Mouse (Mus musculus) spleen, embryonic (tissue): ENCODE data around the gene Slc16a9.

Experiments
- CTCF ChIA-PET: fragments of 350-600 bp; sonication (Branson Sonifier 250); formaldehyde crosslinking; loops from one replicate; lab custom pipeline; 2022; lab: Charles Lee

Gene Slc16a9

DNA sequence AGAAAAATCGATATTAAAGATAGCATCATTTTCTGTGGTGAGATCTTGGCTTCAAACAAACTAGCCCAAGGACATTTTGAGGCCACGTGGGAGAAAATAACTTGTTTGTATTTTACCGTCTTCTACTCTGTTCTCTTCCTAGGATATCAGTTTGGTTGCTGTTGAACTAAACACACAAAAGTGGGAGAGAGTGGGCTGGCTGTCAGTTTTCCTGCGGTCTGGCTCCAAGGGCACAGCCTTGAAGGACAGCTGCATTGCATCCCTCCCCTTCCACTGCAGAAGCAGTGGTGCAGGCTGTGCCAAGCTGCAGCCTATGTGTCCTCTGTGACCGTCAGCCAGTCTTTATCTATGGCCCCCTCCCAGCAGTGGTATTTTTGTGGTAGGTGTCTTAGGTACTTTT is 54.8 kb downstream of the Slc16a9 start:
- CTCF ChIA-PET: no interaction called here

DNA sequence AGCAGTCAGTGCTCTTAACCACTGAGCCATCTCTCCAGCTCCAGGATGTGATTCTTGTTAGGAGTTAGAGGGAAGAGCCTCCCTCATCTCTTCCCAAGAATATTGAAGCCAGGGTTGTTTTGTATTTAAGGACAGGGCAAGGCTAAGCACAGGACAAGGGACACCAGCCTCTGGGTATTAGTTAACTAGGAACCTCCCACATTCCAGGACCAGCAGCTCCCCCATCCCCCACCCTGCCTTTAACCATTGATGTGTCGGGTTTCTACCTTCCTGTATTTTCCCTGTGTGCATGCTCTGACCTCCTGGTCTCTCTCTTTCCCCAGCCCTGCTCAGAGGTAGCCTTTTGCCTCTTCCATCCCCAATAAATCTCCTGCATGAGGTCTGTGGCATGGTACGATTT is 56.3 kb downstream of the Slc16a9 start:
- CTCF ChIA-PET: no interaction called here

DNA sequence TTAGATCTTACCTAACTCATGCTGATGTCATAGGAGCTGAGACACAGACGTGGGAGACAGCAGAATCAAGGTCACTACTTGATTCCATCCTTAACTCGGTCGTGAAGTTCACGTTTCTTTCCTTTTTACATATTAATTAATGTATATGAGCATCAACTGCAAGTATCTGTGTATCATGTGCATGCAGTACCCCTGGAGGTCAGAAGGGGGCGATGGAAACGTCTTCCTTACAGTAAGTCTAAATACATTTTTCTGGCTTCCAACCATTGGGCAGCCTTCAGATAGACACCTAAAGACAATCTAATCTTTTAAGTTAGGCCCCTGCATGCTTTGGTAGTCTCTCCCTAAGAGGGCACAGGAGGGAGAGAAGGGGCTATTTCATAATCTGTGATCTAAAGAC is 58.3 kb downstream of the Slc16a9 start:
- CTCF ChIA-PET: no interaction called here

DNA sequence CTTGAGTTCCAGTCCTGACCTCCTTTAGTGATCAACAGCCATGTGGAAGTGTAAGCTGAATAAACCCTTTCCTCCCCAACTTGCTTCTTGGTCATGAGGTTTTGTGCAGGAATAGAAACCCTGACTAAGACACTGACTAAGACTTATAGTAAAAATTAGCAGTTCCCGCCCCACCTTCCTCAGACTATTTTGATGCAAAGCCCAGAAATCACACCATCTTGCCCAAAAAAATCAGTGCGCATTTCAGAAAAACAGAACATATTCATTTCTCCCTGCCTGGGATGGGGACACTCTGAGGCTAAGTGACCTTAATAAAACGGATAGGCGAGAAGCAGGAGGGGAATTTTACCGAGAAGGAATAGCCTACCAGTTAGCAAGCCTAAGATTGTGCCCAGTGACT is 60.8 kb downstream of the Slc16a9 start:
- CTCF ChIA-PET: interaction anchor here (0.7 kb wide), 1 partner anchor 16 kb away, joined by 3 read pairs; no protein-coding TSS in a partner anchor

DNA sequence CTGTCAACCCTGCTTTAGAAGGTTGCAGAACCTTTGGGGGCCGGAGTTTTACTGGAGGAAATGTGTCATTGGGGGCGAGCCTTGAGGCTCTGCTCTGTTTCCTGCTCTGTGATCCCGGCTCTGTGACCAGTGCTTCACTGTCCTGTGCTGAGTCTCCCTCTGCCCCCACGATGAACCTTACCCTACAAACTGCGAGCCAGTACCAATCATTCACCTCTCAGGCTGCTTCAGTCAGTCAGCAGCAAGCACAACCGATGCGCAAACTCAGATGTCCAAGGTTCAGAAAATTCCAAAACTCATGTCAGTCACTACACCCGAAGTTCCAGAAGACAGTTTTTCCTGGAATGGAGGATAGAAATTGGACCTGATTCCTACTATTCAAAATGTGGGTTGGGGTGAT is 64.5 kb downstream of the Slc16a9 start:
- CTCF ChIA-PET: no interaction called here

DNA sequence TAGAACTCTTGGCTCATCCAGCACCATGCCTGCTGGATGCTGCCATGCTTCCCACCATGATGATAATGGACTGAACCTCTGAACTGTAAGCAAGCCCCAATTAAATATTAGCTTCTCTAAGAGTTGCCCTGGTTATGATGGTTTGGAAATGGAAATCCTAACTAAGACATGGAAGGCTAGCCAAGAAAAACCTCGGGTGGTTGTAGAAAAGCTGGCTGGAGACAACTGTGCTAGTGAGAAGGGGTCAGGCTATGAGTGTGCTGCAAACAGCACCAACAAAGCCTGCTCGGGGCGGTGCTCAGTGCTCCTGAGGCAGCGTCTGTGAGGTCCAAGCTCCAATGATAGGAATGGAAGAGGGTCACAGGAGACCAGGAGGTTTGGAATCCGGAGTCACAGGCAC is 65.7 kb downstream of the Slc16a9 start:
- CTCF ChIA-PET: no interaction called here

DNA sequence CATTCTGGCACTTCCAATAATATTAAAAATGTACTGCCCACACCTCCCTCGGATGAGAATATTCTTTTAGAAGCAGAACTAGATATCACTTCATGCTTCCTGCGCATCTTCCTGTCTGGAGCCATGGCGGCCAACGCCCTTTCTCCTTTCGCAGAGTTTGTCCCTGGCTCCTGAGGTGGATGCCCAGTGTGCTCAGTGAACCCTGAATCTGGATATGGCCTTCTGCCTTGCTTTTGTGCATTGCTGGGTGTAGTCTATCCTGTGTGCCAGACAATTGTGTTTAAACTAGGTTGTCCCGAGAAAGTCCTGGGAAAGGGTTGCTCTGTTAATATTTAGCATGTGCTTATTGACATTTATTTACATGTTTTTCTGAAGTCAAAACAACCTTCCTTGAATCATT is 71.0 kb downstream of the Slc16a9 start:
- CTCF ChIA-PET: no interaction called here

DNA sequence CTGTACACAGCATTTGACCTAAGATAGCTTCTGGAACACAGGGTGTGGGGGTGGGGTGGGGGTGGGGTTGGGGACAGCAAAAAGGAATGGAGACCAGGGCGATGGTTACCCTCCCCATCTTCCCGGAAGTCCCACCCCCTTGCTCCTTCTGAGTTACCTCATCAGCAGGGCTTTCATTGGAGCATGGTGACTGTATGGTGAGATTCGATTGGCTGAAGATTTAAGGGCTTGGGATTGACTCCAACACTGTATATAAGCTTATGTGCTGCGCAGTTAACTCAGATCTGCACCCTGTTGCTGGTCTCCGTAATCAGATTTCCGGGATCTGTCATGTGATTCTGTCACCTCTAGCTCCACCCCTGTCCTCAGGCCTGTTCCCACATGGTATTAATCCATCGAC is 72.0 kb downstream of the Slc16a9 start:
- CTCF ChIA-PET: no interaction called here

DNA sequence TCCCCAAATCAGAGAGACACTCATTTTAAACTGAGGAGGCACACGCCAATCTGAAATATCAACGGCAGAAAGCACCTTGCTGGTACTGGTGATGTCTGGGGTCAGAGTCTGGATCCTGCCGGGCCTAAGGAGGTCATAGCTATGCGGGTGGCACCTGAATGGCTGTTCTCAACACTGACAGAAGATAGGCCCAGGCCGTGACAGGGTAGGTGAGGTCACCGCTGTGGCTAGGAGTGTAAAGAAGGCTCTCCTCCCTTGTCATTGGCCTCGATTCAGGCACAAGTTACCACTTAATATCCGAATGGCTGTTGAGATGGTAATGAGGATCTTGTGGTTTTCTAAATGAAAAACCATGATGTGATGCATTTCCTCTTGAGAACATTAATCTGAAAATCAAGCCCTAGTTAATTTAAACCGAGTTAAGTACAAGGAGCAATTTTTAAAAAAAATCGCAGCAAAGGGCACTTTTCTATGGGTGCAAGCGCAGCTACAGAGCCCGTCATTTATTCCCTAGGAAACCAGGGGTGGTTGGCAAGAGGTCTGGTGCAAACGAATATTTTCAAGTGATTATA is 72.6 kb downstream of the Slc16a9 start:
- CTCF ChIA-PET: no interaction called here

DNA sequence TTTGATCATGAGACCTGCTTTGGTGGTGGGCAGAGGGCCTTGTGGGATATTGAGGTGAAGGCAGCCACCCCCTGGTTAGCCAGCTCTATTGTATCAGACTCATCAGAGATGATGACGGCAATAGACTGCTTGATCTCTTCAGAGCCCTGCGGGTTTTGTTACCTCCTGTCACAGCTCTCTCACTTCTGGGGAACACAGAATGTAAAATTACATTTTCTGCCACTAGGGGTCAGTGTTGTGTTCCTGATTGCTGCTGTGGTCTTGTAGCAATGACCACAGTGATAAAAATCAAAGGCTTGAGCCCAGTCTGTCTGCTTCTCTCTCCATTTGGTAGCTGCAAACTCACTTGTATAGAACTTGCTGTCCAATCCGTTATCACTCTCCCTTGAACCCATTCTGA is 73.7 kb downstream of the Slc16a9 start:
- CTCF ChIA-PET: no interaction called here

DNA sequence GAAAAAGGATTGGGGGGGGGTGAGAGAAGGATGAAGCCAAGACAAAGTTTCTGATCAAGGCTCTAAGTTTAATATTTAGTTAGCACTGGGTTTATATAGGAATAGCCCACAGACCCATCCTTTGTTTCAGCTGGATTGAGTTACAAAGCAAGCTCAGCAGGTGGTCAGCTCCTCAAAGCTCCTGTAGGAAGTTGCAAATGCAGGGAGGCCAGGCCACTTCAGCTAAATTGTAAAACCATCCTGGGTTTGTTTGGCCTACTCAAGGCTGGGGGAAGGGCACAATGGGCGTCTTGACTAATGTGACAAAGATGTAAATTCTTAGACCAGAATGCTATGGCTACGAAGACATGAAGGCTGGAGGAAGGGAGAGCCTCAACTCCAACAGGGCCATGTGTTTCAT is 80.6 kb downstream of the Slc16a9 start:
- CTCF ChIA-PET: no interaction called here

DNA sequence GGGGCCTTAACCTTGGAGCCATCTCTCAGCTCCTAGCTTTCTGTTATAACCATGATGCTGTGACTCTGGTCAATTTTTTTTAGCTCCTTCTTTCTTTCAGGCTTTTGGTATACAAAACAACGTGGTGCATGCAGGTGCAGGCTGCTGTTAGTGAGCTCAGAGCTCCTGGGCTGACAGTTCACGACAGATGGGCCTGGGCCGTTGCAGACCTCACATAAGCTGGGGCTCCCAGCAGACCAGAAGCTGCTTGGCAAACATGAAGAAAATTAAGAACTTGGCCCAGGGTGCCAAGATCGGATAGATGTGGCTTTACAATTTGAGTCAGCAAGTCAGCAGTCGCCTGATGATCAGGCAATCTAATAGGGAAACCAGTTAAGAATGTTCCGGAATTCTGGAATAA is 82.4 kb downstream of the Slc16a9 start:
- CTCF ChIA-PET: no interaction called here

DNA sequence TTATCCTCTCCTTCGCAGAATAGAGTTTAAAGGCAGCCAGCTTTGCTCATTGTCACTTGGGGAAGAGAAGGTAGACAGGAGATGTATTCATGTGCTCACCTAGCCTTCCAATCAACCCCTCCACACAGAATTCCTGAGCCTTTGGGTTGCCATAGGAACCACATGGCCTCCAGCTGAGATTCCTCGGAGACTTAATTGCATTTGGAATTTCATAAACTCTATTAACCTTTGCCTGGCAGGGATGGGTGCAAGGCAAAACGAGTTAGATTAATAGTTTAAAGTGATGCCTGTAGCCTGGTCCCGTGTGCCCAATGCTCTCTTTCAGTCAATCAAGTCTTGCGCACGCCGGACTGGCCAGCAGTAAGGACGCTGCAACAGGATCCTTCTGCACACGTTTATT is 83.2 kb downstream of the Slc16a9 start:
- CTCF ChIA-PET: no interaction called here
